Mouse (Mus musculus): ENCODE data around the gene Fgf18. TPM values are rescaled to one million over a fixed set of nuclear protein-coding genes. Genes with fewer than 3 reads are reported as not detected.

Fgf18 gene
- total and polyA plus RNA-seq, 3 experiments, result not detected

GRCm38 (mm10) chr11:33142801-33143200, 4.4 kb downstream of the Fgf18 start:
- dilution Hi-C loops (cut with MboI; ENCODE audit: extremely low pct_ligation_motif_present, extremely low pct_unique_long_range_greater_than_20kb, low sequenced_read_pairs), result no loop called here
- no peaks in the 10 kb centered on the region for H3K27me3 ChIP-seq (replicated peaks)
- no peak overlapping the region for H3K9ac ChIP-seq (ENCODE audit: insufficient read depth, low read depth)
- no peaks in the 10 kb centered on the region for H3K79me2 ChIP-seq (replicated peaks; ENCODE audit: control insufficient read depth, extremely low read depth, insufficient read depth, poor library complexity, severe bottlenecking)
- H3K27ac ChIP-seq (ENCODE audit: insufficient read depth, low read depth), result no peak overlapping the region
- H3K36me3 ChIP-seq (replicated peaks in 1 of 2; ENCODE audit: control insufficient read depth in 1 of 2, insufficient read depth in 1 of 2, low read length in 1 of 2), result peaks cover 0 to 33% of the 10 kb centered on the region in 2 experiments
- DNase-seq (ENCODE audit: extremely low read depth), result no peak
- H3K4me1 ChIP-seq (ENCODE audit: control insufficient read depth in 1 of 2, insufficient read depth in 2 of 2), result peaks cover 0 to 3% of the 10 kb centered on the region in 2 experiments; a peak in 1 of 4 replicates
- in situ Hi-C loops (cut with MboI; ENCODE audit: low pct_ligation_motif_present, low pct_unique_long_range_greater_than_20kb, low sequenced_read_pairs), result loop anchor here (25.0 kb wide), 1 partner anchor 530 kb away; no protein-coding TSS in a partner anchor
- H3K9me3 ChIP-seq (replicated peaks; ENCODE audit: low read length), result peaks cover 3% of the 10 kb centered on the region
- no peak overlapping the region for H3K4me2 ChIP-seq (ENCODE audit: insufficient read depth, low read depth, poor library complexity, severe bottlenecking)
- no peak overlapping the region for H3K4me3 ChIP-seq (replicated peaks in 1 of 3; ENCODE audit: low read depth in 2 of 3, low read length in 2 of 3, poor library complexity in 1 of 3)
- TF ChIP-seq USF1 (IDR thresholded peaks at IDR 0.05; ENCODE audit: low read depth, low read length) (no peak), ZMIZ1 (IDR thresholded peaks at IDR 0.05; ENCODE audit: low read depth, low read length) (no peak), GABPA (IDR thresholded peaks at IDR 0.05; ENCODE audit: insufficient replicate concordance, low read depth, low read length) (no peak), UBTF (IDR thresholded peaks at IDR 0.05; ENCODE audit: low read depth, low read length) (no peak), NELFE (IDR thresholded peaks at IDR 0.05; ENCODE audit: low read depth, low read length) (no peak), IRF4 (IDR thresholded peaks at IDR 0.05; ENCODE audit: low read depth, low read length) (no peak), E2F4 (IDR thresholded peaks at IDR 0.05; ENCODE audit: insufficient replicate concordance, low read depth, low read length) (no peak), POLR2A (IDR thresholded peaks at IDR 0.05; ENCODE audit: low read depth, low read length) (no peak), MAZ (IDR thresholded peaks at IDR 0.05; ENCODE audit: low read depth, low read length) (no peak), KAT2A (IDR thresholded peaks at IDR 0.05; ENCODE audit: insufficient replicate concordance, low read length) (no peak), CHD2 (IDR thresholded peaks at IDR 0.05; ENCODE audit: low read length) (no peak), TBP (conservative IDR thresholded peaks at IDR 0.05; ENCODE audit: low read depth, low read length) (no peak), TCF12 (IDR thresholded peaks at IDR 0.05; ENCODE audit: low read depth, low read length) (no peak), MXI1 (IDR thresholded peaks at IDR 0.05; ENCODE audit: low read depth, low read length) (no peak), EP300 (IDR thresholded peaks at IDR 0.05; ENCODE audit: low read length) (no peak), ZKSCAN1 (IDR thresholded peaks at IDR 0.05; ENCODE audit: borderline replicate concordance, low read depth, low read length) (no peak), POLR2AphosphoS2 (IDR thresholded peaks at IDR 0.05; ENCODE audit: low read depth, low read length) (no peak), ZC3H11A (IDR thresholded peaks at IDR 0.05; ENCODE audit: low read depth, low read length) (no peak), SIN3A (IDR thresholded peaks at IDR 0.05; ENCODE audit: low read length) (no peak), ELF1 (IDR thresholded peaks at IDR 0.05; ENCODE audit: low read depth, low read length) (no peak)

GRCm38 (mm10) chr11:33140111-33140460, 7.1 kb downstream of the Fgf18 start:
- in situ Hi-C loops (cut with MboI; ENCODE audit: low pct_ligation_motif_present, low pct_unique_long_range_greater_than_20kb, low sequenced_read_pairs) (loop anchor here (25.0 kb wide), 1 partner anchor 528 kb away; no protein-coding TSS in a partner anchor), dilution Hi-C loops (cut with MboI; ENCODE audit: extremely low pct_ligation_motif_present, extremely low pct_unique_long_range_greater_than_20kb, low sequenced_read_pairs) (no loop called here)

More at GRCm38 (mm10) chr11:33140111-33140460, 7.1 kb downstream of the Fgf18 start:
- TF ChIP-seq POLR2AphosphoS2 (IDR thresholded peaks at IDR 0.05; ENCODE audit: low read depth, low read length), result no peak
- no peak for TF ChIP-seq MEF2A (IDR thresholded peaks at IDR 0.05; ENCODE audit: borderline replicate concordance, low read depth, low read length)
- no peak for TF ChIP-seq CTCF (conservative IDR thresholded peaks at IDR 0.05 in 1 of 2, IDR thresholded peaks at IDR 0.05 in 1 of 2; ENCODE audit: low read depth in 2 of 2, low read length in 2 of 2)
- no peak for TF ChIP-seq MAFK (IDR thresholded peaks at IDR 0.05; ENCODE audit: insufficient replicate concordance, low read length)
- TF ChIP-seq ETS1 (conservative IDR thresholded peaks at IDR 0.05; ENCODE audit: low read depth, low read length), result no peak
- no peak for TF ChIP-seq TCF12 (IDR thresholded peaks at IDR 0.05; ENCODE audit: low read depth, low read length)
- TF ChIP-seq EP300 (IDR thresholded peaks at IDR 0.05; ENCODE audit: low read length), result no peak
- TF ChIP-seq CHD1 (IDR thresholded peaks at IDR 0.05; ENCODE audit: low read depth, low read length), result no peak
- no peak for TF ChIP-seq ZMIZ1 (IDR thresholded peaks at IDR 0.05; ENCODE audit: low read depth, low read length)
- no peak for TF ChIP-seq RAD21 (IDR thresholded peaks at IDR 0.05; ENCODE audit: low read depth, low read length)
- TF ChIP-seq JUN (IDR thresholded peaks at IDR 0.05; ENCODE audit: insufficient read depth, low read depth, low read length), result no peak
- no peak for TF ChIP-seq UBTF (IDR thresholded peaks at IDR 0.05; ENCODE audit: low read depth, low read length)
- no peak for TF ChIP-seq SIN3A (IDR thresholded peaks at IDR 0.05; ENCODE audit: low read length)
- TF ChIP-seq RCOR1 (conservative IDR thresholded peaks at IDR 0.05; ENCODE audit: low read depth, low read length), result no peak
- H3K4me1 ChIP-seq (ENCODE audit: control insufficient read depth in 1 of 2, insufficient read depth in 2 of 2), result no peaks in the 10 kb centered on the region
- H3K9me3 ChIP-seq (replicated peaks; ENCODE audit: low read length), result no peaks in the 10 kb centered on the region
- peaks cover 0 to 27% of the 10 kb centered on the region in 2 experiments for H3K36me3 ChIP-seq (replicated peaks in 1 of 2; ENCODE audit: control insufficient read depth in 1 of 2, insufficient read depth in 1 of 2, low read length in 1 of 2)
- H3K27ac ChIP-seq (ENCODE audit: insufficient read depth, low read depth), result no peak overlapping the region
- H3K4me3 ChIP-seq (replicated peaks in 1 of 3; ENCODE audit: low read depth in 2 of 3, low read length in 2 of 3, poor library complexity in 1 of 3), result no peak overlapping the region
- no peak overlapping the region for H3K4me2 ChIP-seq (ENCODE audit: insufficient read depth, low read depth, poor library complexity, severe bottlenecking)
- H3K9ac ChIP-seq (ENCODE audit: insufficient read depth, low read depth), result no peak overlapping the region
- H3K27me3 ChIP-seq (replicated peaks), result no peaks in the 10 kb centered on the region
- H3K79me2 ChIP-seq (replicated peaks; ENCODE audit: control insufficient read depth, extremely low read depth, insufficient read depth, poor library complexity, severe bottlenecking), result no peaks in the 10 kb centered on the region
- DNase-seq (ENCODE audit: extremely low read depth), result no peak
